Mouse (Mus musculus) CD4-positive, CD25-positive, alpha-beta regulatory T cell, adult 2 months (primary cell): ENCODE data around the gene Col4a3.

Source experiments
- DNase-seq: peaks from one replicate; pipeline ENCODE4 v3.0.0-alpha.2; 2012; ENCODE audit warnings: low read depth, low spot score

Gene Col4a3

GRCm38 (mm10) chr1:82586713-82587399 is at the start of gene Col4a3, which contains the start of gene Col4a4:
Gene Col4a3, plus strand, starts transcription at chr1:82586921.
Gene Col4a4, minus strand, starts transcription at chr1:82586849.
- DNase-seq = no peak

GRCm38 (mm10) chr1:82537848-82538247 is 48.9 kb upstream of the Col4a3 start:
- DNase-seq = no peak

- no peak for DNase-seq
Measured at GRCm38 (mm10) chr1:82540056-82540455, 46.7 kb upstream of the Col4a3 start.

GRCm38 (mm10) chr1:82543934-82544333 is 42.8 kb upstream of the Col4a3 start:
- DNase-seq = no peak

- no peak for DNase-seq
Measured at GRCm38 (mm10) chr1:82544419-82545185, 42.1 kb upstream of the Col4a3 start.

GRCm38 (mm10) chr1:82545199-82545960 is 41.3 kb upstream of the Col4a3 start:
- DNase-seq = no peak

GRCm38 (mm10) chr1:82554443-82554850 is 32.3 kb upstream of the Col4a3 start:
- DNase-seq = peak; percentile 41

GRCm38 (mm10) chr1:82554889-82555288 is 31.8 kb upstream of the Col4a3 start:
- no peak for DNase-seq

GRCm38 (mm10) chr1:82560223-82560622 is 26.5 kb upstream of the Col4a3 start:
- DNase-seq = no peak

GRCm38 (mm10) chr1:82569405-82569804 is 17.3 kb upstream of the Col4a3 start:
- no peak for DNase-seq

GRCm38 (mm10) chr1:82571758-82572157 is 15.0 kb upstream of the Col4a3 start:
- DNase-seq = no peak

- no peak for DNase-seq
Measured at GRCm38 (mm10) chr1:82575681-82576080, 11.0 kb upstream of the Col4a3 start.

- DNase-seq = no peak
Measured at GRCm38 (mm10) chr1:82576182-82576581, 10.5 kb upstream of the Col4a3 start.

GRCm38 (mm10) chr1:82577339-82577738 is 9.4 kb upstream of the Col4a3 start:
- DNase-seq = no peak

GRCm38 (mm10) chr1:82577915-82578314 is 8.8 kb upstream of the Col4a3 start:
- no peak for DNase-seq

GRCm38 (mm10) chr1:82578320-82578719 is 8.4 kb upstream of the Col4a3 start:
- no peak for DNase-seq

GRCm38 (mm10) chr1:82585981-82586380 is 740 bp upstream of the Col4a3 start:
- no peak for DNase-seq

GRCm38 (mm10) chr1:82590266-82590665 is 3.5 kb downstream of the Col4a3 start:
- DNase-seq = no peak

- no peak for DNase-seq
Measured at GRCm38 (mm10) chr1:82596864-82597596, 10.3 kb downstream of the Col4a3 start.

GRCm38 (mm10) chr1:82603198-82603950 is 16.7 kb downstream of the Col4a3 start:
- DNase-seq = no peak

- no peak for DNase-seq
Measured at GRCm38 (mm10) chr1:82605347-82605746, 18.6 kb downstream of the Col4a3 start.
